Mouse (Mus musculus): ENCODE measurements around the gene Mylk.

The Mylk gene

GRCm38 (mm10) chr16:34855136-34855535 lies 110.1 kb downstream of the Mylk start:
- 69% methylated on average over 6 of the region's 6 CpGs for WGBS

GRCm38 (mm10) chr16:34855751-34856150 lies 110.7 kb downstream of the Mylk start:
- 78% methylated on average over 2 of the region's 2 CpGs for WGBS

- WGBS: 88% methylated on average over 5 of the region's 5 CpGs
Observed at GRCm38 (mm10) chr16:34857631-34858030, 112.6 kb downstream of the Mylk start.

- WGBS: 92% methylated on average over 3 of the region's 3 CpGs
Observed at GRCm38 (mm10) chr16:34860761-34861160, 115.8 kb downstream of the Mylk start.

- 87% methylated on average over 10 of the region's 10 CpGs for WGBS
Observed at GRCm38 (mm10) chr16:34861744-34862365, 116.8 kb downstream of the Mylk start.

- WGBS: 74% methylated on average over 4 of the region's 4 CpGs
Observed at GRCm38 (mm10) chr16:34865373-34865772, 120.4 kb downstream of the Mylk start.

GRCm38 (mm10) chr16:34867217-34867616 lies 122.2 kb downstream of the Mylk start:
- 95% methylated on average over 2 of the region's 2 CpGs for WGBS

GRCm38 (mm10) chr16:34880031-34880778 lies 135.2 kb downstream of the Mylk start:
- WGBS: 72% methylated on average over 18 of the region's 18 CpGs

- WGBS: 65% methylated on average over 4 of the region's 4 CpGs
Observed at GRCm38 (mm10) chr16:34880815-34881214, 135.8 kb downstream of the Mylk start.

- WGBS: 76% methylated on average over 1 of the region's 1 CpGs
Observed at GRCm38 (mm10) chr16:34887037-34887436, 142.0 kb downstream of the Mylk start.

- WGBS: 98% methylated on average over 3 of the region's 3 CpGs
Observed at GRCm38 (mm10) chr16:34894016-34894415, 149.0 kb downstream of the Mylk start.

GRCm38 (mm10) chr16:34895916-34896315 lies 150.9 kb downstream of the Mylk start:
- WGBS: 96% methylated on average over 10 of the region's 10 CpGs

GRCm38 (mm10) chr16:34896996-34897395 lies 152.0 kb downstream of the Mylk start:
- 61% methylated on average over 3 of the region's 3 CpGs for WGBS

- WGBS: 81% methylated on average over 7 of the region's 7 CpGs
Observed at GRCm38 (mm10) chr16:34898057-34898789, 153.2 kb downstream of the Mylk start.

- 57% methylated on average over 11 of the region's 11 CpGs for WGBS
Observed at GRCm38 (mm10) chr16:34899071-34899808, 154.2 kb downstream of the Mylk start.

- 61% methylated on average over 5 of the region's 5 CpGs for WGBS
Observed at GRCm38 (mm10) chr16:34899997-34900396, 155.0 kb downstream of the Mylk start.

- 91% methylated on average over 5 of the region's 5 CpGs for WGBS
Observed at GRCm38 (mm10) chr16:34900471-34900870, 155.5 kb downstream of the Mylk start.

- 72% methylated on average over 2 of the region's 2 CpGs for WGBS
Observed at GRCm38 (mm10) chr16:34901031-34901430, 156.0 kb downstream of the Mylk start.

GRCm38 (mm10) chr16:34901611-34902293 lies 156.7 kb downstream of the Mylk start:
- WGBS: 73% methylated on average over 7 of the region's 7 CpGs

GRCm38 (mm10) chr16:34902294-34902680 lies 157.3 kb downstream of the Mylk start:
- 4% methylated on average over 9 of the region's 9 CpGs for WGBS

- WGBS: 85% methylated on average over 8 of the region's 8 CpGs
Observed at GRCm38 (mm10) chr16:34902761-34903160, 157.8 kb downstream of the Mylk start.

Measured in cerebral cortex, adult 2 months (tissue).